In the genomic region with DNA sequence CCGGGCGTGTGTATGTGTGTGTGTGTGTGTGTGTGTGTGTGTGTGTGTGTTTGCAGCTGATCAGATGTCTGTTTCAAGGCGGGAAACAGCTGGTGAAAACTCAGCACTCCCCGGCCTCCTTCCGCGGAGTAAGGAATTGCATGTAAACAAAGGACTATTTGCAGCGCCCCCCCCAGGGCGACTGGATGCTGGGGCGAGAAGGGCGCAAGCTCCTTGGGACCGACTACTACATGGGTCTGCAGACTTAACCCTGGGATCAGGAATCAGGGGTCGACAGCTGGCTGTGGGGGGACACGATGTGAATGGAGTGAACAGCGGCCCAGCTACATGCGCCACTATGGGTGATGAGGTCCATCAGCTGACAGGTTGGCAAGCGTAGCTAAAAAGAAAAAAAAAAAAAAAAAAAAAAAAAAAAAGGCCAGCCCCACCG, we compare ENCODE assay signal across 8 mouse cellular contexts. TPM values are rescaled to one million over a fixed set of nuclear protein-coding genes. Genes with fewer than 3 reads are reported as not detected.
DNase-seq lines count a peak whose midpoint lies in the region; ATAC-seq and TF ChIP-seq lines count a peak whose summit lies in the region.

Tfap4 (minus strand) TSS at position 140 of the 430 bp plus-strand sequence.

- no peak for ATAC-seq in Patski
- peak; percentile 35 for ATAC-seq in hindbrain, embryonic 15.5 days (ENCODE audit: low FRiP score, low read depth)

- no peaks in the 10 kb centered on the region for H3K36me3 ChIP-seq in hindbrain, embryonic 15.5 days

- peak within 1 kb of the TSS; percentile 62 for H3K9ac ChIP-seq in hindbrain, embryonic 15.5 days

- in situ Hi-C loops in Patski (cut with MboI; ENCODE audit: low pct_unique_long_range_greater_than_20kb): loop anchor here (5.0 kb wide), 1 partner anchor 108 kb away; no protein-coding TSS in a partner anchor

- POLR2A ChIA-PET in Patski (lab: Charles Lee): interaction anchor here (0.6 to 1.1 kb wide), 8 partner anchors 10 to 180 kb away, joined by 3 to 7 read pairs (median 3); no protein-coding TSS in a partner anchor

- H3K4me1 ChIP-seq in hindbrain, embryonic 15.5 days (replicated peaks): peaks cover 25% of the 10 kb centered on the region

- CTCF ChIA-PET in Patski (lab: Charles Lee): interaction anchor here (1.0 to 1.7 kb wide), 7 partner anchors 10 to 245 kb away, joined by 3 to 8 read pairs (median 4); no protein-coding TSS in a partner anchor

- peak within 1 kb of the TSS; percentile 85 for H3K4me2 ChIP-seq in hindbrain, embryonic 15.5 days

- TF ChIP-seq CTCF in Patski (IDR thresholded peaks at IDR 0.05): no peak

- H3K9me3 ChIP-seq in hindbrain, embryonic 15.5 days: no peaks in the 10 kb centered on the region

- 1% methylated on average over 17 of the region's 17 CpGs for WGBS in hindbrain, embryonic 15.5 days

- peak within 1 kb of the TSS; percentile 90 for H3K27ac ChIP-seq in hindbrain, embryonic 15.5 days (replicated peaks)

- H3K4me3 ChIP-seq in hindbrain, embryonic 15.5 days: peak within 1 kb of the TSS; percentile 58

- no peaks in the 10 kb centered on the region for H3K27me3 ChIP-seq in Patski
- H3K27me3 ChIP-seq in hindbrain, embryonic 15.5 days: no peaks in the 10 kb centered on the region

- DNase-seq in Patski (ENCODE audit: low read depth, low spot score): peak; percentile 64
- DNase-seq in cerebellum, postnatal 14 days: peak; percentile 83 to 87
- DNase-seq in frontal cortex, postnatal 36 days (ENCODE audit: low spot score in 2 of 2): peak; percentile 77 to 86
- DNase-seq in left cerebral cortex, adult 11 months (ENCODE audit: low spot score): peak; percentile 83
- peak; percentile 92 for DNase-seq in lung, postnatal 36 days
- DNase-seq in retina, postnatal 1 day: peak; percentile 95
- DNase-seq in thymus, postnatal 4 days: peak; percentile 90

RNA-seq across cellular contexts. Expression of gene Tfap4, which starts in this region (rescaled TPM):
- polyA plus RNA-seq in Patski (2021): 9.8 TPM
- polyA plus RNA-seq in hindbrain, embryonic 15.5 days (2015; fragmentation: Nextera tagmentation; extraction: Ambion mirVana): 7.2 and 8.2 TPM in 2 replicates
